Mouse (Mus musculus) embryonic facial prominence, embryonic 14.5 days (tissue): Measurements from ENCODE around the gene Otulin. TPM values are rescaled to one million over a fixed set of nuclear protein-coding genes. Genes with fewer than 3 reads are reported as not detected.
A peak's percentile ranks its signal among the peaks of the same experiment; 100 is the strongest.

Source experiments
- ATAC-seq: fragments of 200-750 bp; cut with Nextera tagmentation; 2 replicates; pipeline ENCODE4 v1.8.0; 2017; ENCODE audit warnings: low read depth, moderate number of reproducible peaks, moderate TSS enrichment
- DNase-seq: peaks from one replicate; pipeline ENCODE4 v3.0.0-alpha.2; 2015; ENCODE audit warnings: low spot score
- H3K27ac ChIP-seq: fragments of 300-500 bp; sonication (generic); replicated peaks from 2 replicates; pipeline ENCODE4 v1.5.1; 2014; ENCODE audit warnings: low read depth, mild to moderate bottlenecking, low read length, moderate library complexity
- H3K27me3 ChIP-seq: fragments of 300-500 bp; sonication (generic); replicated peaks from 2 replicates; pipeline ENCODE4 v1.6.1; 2014; ENCODE audit warnings: low read length; ENCODE audit not compliant: control insufficient read depth, insufficient read depth
- H3K36me3 ChIP-seq: fragments of 300-500 bp; sonication (generic); 2 replicates; pipeline ENCODE4 v1.6.1; 2014; ENCODE audit warnings: low read length, mixed read lengths; ENCODE audit not compliant: control insufficient read depth, insufficient read depth
- H3K4me1 ChIP-seq: fragments of 300-500 bp; sonication (generic); 2 replicates; pipeline ENCODE4 v1.6.1; 2014; ENCODE audit warnings: antibody characterized with exemption, low read length; ENCODE audit not compliant: control insufficient read depth, insufficient read depth
- H3K4me2 ChIP-seq: fragments of 300-500 bp; sonication (generic); 2 replicates; pipeline ENCODE4 v1.6.1; 2014; ENCODE audit warnings: low read depth, mild to moderate bottlenecking, low read length, moderate library complexity, mixed read lengths
- H3K4me3 ChIP-seq: fragments of 300-500 bp; sonication (generic); 2 replicates; pipeline ENCODE4 v1.5.1; 2014; ENCODE audit warnings: low read depth, mild to moderate bottlenecking, low read length
- H3K9ac ChIP-seq: fragments of 300-500 bp; sonication (generic); 2 replicates; pipeline ENCODE4 v1.6.1; 2014; ENCODE audit warnings: low read depth, mild to moderate bottlenecking, low read length, moderate library complexity, mixed read lengths
- H3K9me3 ChIP-seq: fragments of 300-500 bp; sonication (generic); 2 replicates; pipeline ENCODE4 v1.6.1; 2016; ENCODE audit warnings: low read length; ENCODE audit not compliant: control insufficient read depth
- WGBS: fragments of 180-500 bp; shearing (Covaris S2); extraction: QIAGEN DNeasy Blood & Tissue Kit; methylation state at CpG from one replicate; pipeline ENCODE4 v1.1.7; 2014; 5-methylcytosine and 5-hydroxymethylcytosine counted together
- polyA plus RNA-seq: library from polyadenylated mRNA; unstranded; fragments of >200 nt; fragmentation: Nextera tagmentation; extraction: Ambion mirVana; gene quantifications from 2 replicates; pipeline ENCODE4 v1.2.1, GENCODE M21; 2014

Otulin gene
- polyA plus RNA-seq, 1 experiment from 2014 or later: 39.7 TPM

- Histone ChIP-seq H3K4me2 (peak overlapping the region; percentile 82), H3K4me3 (0 out of 2 replicates have a peak overlapping the region, but pooled peaks have one; percentile 91), H3K9me3 (no peaks in the 10 kb centered on the region)
These were observed 1.4 kb downstream of the Otulin start for GRCm38 (mm10) chr15:27629046-27629445.

GRCm38 (mm10) chr15:27627794-27628193 lies 2.7 kb downstream of the Otulin start:
- DNase-seq: no peak
- whole genome bisulfite sequencing: 88% methylated on average over 9 of the region's 9 CpGs
- Histone ChIP-seq H3K27me3 (no peaks in the 10 kb centered on the region), H3K27ac (no peak overlapping the region), H3K36me3 (peaks cover 24% of the 10 kb centered on the region), H3K4me2 (no peak overlapping the region), H3K4me1 (peaks cover 16% of the 10 kb centered on the region), H3K4me3 (no peak overlapping the region), H3K9ac (no peak overlapping the region), H3K9me3 (no peaks in the 10 kb centered on the region)
- ATAC-seq: no peak

More at GRCm38 (mm10) chr15:27629046-27629445, 1.4 kb downstream of the Otulin start:
- no peaks in the 10 kb centered on the region for H3K27me3 ChIP-seq
- H3K4me1 ChIP-seq: peaks cover 16% of the 10 kb centered on the region
- no peak overlapping the region for H3K27ac ChIP-seq
- peaks cover 19% of the 10 kb centered on the region; the same call in 1 of the 2 replicates for H3K36me3 ChIP-seq
- ATAC-seq (no peak), DNase-seq (no peak)
- peak overlapping the region; percentile 87 for H3K9ac ChIP-seq
- WGBS: 72% methylated on average over 4 of the region's 4 CpGs

DNA sequence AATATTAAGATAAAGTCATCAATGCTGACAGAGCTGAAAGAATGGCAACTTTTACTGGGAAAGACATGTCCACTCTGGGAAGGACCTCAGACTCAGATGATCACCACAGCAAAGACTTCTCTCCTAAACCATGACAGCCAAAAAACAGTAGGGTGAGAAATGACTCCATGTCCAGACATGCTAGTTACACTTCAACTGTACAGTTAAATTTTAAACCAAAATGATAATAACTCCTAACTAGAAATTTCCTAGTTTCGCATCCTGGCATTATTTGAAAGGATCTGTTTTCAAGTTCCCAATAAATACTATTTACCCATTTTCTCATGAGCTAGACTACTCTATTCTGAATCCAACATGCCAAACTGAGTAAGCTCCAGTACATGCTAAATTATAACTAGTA lies 4.2 kb downstream of the Otulin start:
- H3K27me3 ChIP-seq: no peaks in the 10 kb centered on the region
- H3K4me3 ChIP-seq: no peak overlapping the region
- peaks cover 14% of the 10 kb centered on the region for H3K4me1 ChIP-seq
- no peak overlapping the region for H3K4me2 ChIP-seq
- no peak overlapping the region for H3K9ac ChIP-seq
- no peak overlapping the region for H3K27ac ChIP-seq
- ATAC-seq (no peak), DNase-seq (no peak)
- WGBS: 93% methylated on average over 1 of the region's 1 CpGs
- no peaks in the 10 kb centered on the region for H3K9me3 ChIP-seq
- H3K36me3 ChIP-seq: peaks cover 32% of the 10 kb centered on the region

GRCm38 (mm10) chr15:27625890-27626255 lies 4.6 kb downstream of the Otulin start:
- DNase-seq: no peak
- no peak overlapping the region for H3K27ac ChIP-seq
- H3K36me3 ChIP-seq: peaks cover 36% of the 10 kb centered on the region
- 87% methylated on average over 10 of the region's 10 CpGs for WGBS
- peaks cover 10% of the 10 kb centered on the region for H3K4me1 ChIP-seq
- H3K27me3 ChIP-seq: no peaks in the 10 kb centered on the region
- ATAC-seq: no peak
- H3K9ac ChIP-seq: no peak overlapping the region
- no peaks in the 10 kb centered on the region for H3K9me3 ChIP-seq
- no peak overlapping the region for H3K4me2 ChIP-seq
- H3K4me3 ChIP-seq: no peak overlapping the region

DNA sequence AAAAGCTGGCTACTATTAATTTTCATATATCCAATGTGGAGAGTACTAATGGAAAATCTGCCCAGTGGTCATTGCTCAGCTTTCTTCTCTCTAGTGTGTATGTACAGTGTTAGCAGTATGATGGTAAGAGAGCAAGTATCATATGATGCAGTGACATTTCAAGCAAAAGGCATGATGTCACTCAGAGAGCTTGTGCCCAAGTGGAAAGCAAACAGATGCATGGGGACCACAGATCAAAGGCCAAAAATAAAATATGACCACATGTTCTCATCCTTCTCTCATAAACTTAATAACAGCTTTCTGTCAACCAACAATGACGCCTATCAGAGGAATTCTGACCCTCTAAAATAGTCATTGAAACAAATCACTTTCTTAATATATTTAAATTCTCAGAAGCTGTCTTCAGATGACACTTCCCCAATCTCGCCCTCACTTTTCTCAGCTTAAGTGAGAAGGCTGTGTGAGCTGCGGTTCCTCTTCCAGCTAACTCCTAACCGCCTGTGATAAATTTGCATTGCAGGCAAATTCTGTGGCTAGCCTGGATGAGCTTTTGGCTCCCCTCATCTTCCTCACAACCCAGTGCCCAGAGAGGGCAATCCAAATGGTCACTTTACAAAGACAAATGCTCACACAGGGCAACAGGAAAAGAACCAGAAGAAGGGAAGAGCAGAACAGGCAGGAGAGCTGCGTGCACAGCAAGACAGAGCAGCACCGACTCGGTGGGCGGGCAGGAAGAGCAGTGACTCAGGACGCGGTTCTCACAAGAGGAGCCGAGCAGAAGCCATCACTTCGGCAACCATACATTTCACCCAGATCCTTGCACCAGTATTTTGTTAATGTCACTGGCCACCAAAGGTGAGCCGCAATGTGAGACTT lies 5.2 kb downstream of the Otulin start:
- no peak overlapping the region for H3K4me3 ChIP-seq
- DNase-seq (no peak), ATAC-seq (no peak)
- peaks cover 42% of the 10 kb centered on the region for H3K36me3 ChIP-seq
- H3K9me3 ChIP-seq: no peaks in the 10 kb centered on the region
- peaks cover 10% of the 10 kb centered on the region for H3K4me1 ChIP-seq
- no peaks in the 10 kb centered on the region for H3K27me3 ChIP-seq
- 89% methylated on average over 13 of the region's 13 CpGs for WGBS
- no peak overlapping the region for H3K27ac ChIP-seq
- H3K4me2 ChIP-seq: no peak overlapping the region
- no peak overlapping the region for H3K9ac ChIP-seq

DNA sequence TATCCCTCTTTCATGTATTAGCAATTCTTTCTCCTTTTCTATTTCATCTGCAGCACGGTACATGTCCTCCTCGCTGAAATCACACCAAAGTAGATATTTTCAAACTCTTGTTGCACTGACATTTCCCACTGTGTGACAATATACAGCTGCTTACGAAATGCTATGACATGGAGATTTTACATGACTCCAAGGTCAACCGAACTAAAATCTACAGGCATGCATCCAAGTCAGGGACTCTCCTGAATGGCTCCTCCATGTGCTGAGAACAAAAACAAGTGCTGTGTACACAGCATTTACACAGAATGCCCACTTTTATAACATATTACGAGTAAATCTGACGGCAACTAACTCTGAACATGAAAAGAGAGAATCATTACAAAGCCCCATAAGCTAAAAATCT lies 7.2 kb downstream of the Otulin start:
- no peaks in the 10 kb centered on the region for H3K4me1 ChIP-seq
- no peak overlapping the region for H3K27ac ChIP-seq
- H3K4me2 ChIP-seq: no peak overlapping the region
- no peaks in the 10 kb centered on the region for H3K27me3 ChIP-seq
- DNase-seq (no peak), ATAC-seq (no peak)
- no peaks in the 10 kb centered on the region for H3K9me3 ChIP-seq
- no peak overlapping the region for H3K4me3 ChIP-seq
- 94% methylated on average over 6 of the region's 6 CpGs for WGBS
- peaks cover 60% of the 10 kb centered on the region for H3K36me3 ChIP-seq
- H3K9ac ChIP-seq: no peak overlapping the region

GRCm38 (mm10) chr15:27620475-27621185 lies 9.9 kb downstream of the Otulin start:
- no peak overlapping the region for H3K27ac ChIP-seq
- H3K36me3 ChIP-seq: peaks cover 69% of the 10 kb centered on the region

DNA sequence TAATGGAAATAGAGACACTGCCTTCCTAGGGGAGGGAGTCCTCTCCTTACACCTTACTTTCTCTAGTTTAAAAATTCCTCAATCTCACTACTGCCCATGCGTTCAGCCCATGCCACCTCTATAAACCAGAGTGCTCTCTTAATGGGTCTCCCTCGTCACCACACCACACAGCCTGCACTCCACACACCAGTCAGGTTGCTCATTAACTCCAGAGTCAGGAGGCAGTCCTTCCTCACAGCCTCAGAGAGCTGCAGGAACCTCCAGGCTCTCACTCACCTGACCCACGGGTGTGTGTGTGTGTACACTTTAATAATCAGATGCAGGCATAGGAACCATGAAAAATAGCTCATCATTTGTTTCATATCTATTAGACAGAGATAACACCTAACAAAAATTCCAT lies 10.8 kb downstream of the Otulin start:
- Histone ChIP-seq H3K9ac (no peak overlapping the region), H3K9me3 (no peaks in the 10 kb centered on the region), H3K4me2 (no peak overlapping the region), H3K27ac (no peak overlapping the region), H3K4me3 (no peak overlapping the region), H3K27me3 (no peaks in the 10 kb centered on the region), H3K36me3 (peaks cover 69% of the 10 kb centered on the region), H3K4me1 (no peaks in the 10 kb centered on the region)
- ATAC-seq (no peak), DNase-seq (no peak)
- WGBS: 80% methylated on average over 3 of the region's 3 CpGs

More at GRCm38 (mm10) chr15:27620475-27621185, 9.9 kb downstream of the Otulin start:
- Histone ChIP-seq H3K4me2 (no peak overlapping the region), H3K9me3 (no peaks in the 10 kb centered on the region), H3K4me3 (no peak overlapping the region), H3K9ac (no peak overlapping the region), H3K4me1 (no peaks in the 10 kb centered on the region), H3K27me3 (no peaks in the 10 kb centered on the region)
- DNase-seq (no peak), ATAC-seq (no peak)
- WGBS: 79% methylated on average over 6 of the region's 6 CpGs
